Mouse (Mus musculus) megakaryocyte, embryonic 14.5 days (primary cell): ENCODE measurements around the gene Mark1.

Experiments
- FLI1 ChIP-seq: IDR thresholded peaks from 2 replicates; pipeline ENCODE4 v1.6.1; 2012; ENCODE audit warnings: low read length, inconsistent platforms, mixed read lengths
- GATA1 ChIP-seq: IDR thresholded peaks from 3 replicates; pipeline ENCODE4 v1.6.1; 2012; ENCODE audit warnings: mixed read lengths, low read length, inconsistent platforms, borderline replicate concordance

DNA sequence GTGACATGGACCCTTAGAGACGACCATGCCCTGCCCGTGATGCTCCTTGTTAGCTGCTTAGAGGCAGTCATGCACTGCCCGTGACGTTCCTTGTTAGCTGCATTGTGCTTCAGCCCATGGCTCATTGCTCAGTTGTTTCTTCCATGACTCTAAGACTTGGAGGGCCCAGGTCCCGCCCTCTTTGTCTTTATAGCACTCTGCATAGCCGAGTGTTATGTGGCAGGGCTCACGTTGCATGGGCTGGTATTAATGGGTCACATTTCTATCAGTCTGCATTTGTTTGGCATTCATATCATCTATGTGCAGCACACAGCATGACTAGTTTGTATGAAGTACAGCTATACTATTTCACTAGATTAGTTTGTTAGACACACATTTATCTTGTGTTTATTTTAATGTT lies 95.7 kb downstream of the Mark1 start:
- TF ChIP-seq GATA1 (no peak), FLI1 (no peak)
